Mouse (Mus musculus) G1E (cell line): Measurements from ENCODE around the gene Sprr2f. TPM values are rescaled to one million over a fixed set of nuclear protein-coding genes. Genes with fewer than 3 reads are reported as not detected.

Experiments
- ATAC-seq: 2 replicates; pipeline ENCODE4 v1.8.0; 2016; ENCODE audit warnings: mild to moderate bottlenecking; ENCODE audit not compliant: insufficient number of reproducible peaks, poor library complexity, low FRiP score, severe bottlenecking; ENCODE audit errors: extremely low read depth
- DNase-seq: peaks from one replicate; pipeline ENCODE4 v3.0.0; 2012; ENCODE audit warnings: low spot score
- H3K27me3 ChIP-seq: 2 replicates; pipeline ENCODE4 v1.6.1; 2012; ENCODE audit warnings: mild to moderate bottlenecking, low read length, inconsistent platforms; ENCODE audit not compliant: insufficient read depth
- H3K36me3 ChIP-seq: replicated peaks from 2 replicates; pipeline ENCODE3; 2012; ENCODE audit warnings: mild to moderate bottlenecking, inconsistent platforms
- H3K4me1 ChIP-seq: 2 replicates; pipeline ENCODE4 v1.6.1; 2012; ENCODE audit warnings: low read depth, low read length, inconsistent platforms, mixed read lengths; ENCODE audit not compliant: insufficient read depth
- H3K4me3 ChIP-seq: 2 replicates; pipeline ENCODE4 v1.5.1; 2012; ENCODE audit warnings: low read depth, mild to moderate bottlenecking, inconsistent platforms, low read length, moderate library complexity, mixed read lengths
- H3K9me3 ChIP-seq: replicated peaks from 2 replicates; pipeline ENCODE4 v1.6.1; 2012; ENCODE audit warnings: inconsistent platforms
- CTCF ChIP-seq: IDR thresholded peaks from 2 replicates; pipeline ENCODE4 v1.5.1; 2012; ENCODE audit warnings: low read depth, low read length, inconsistent platforms, mixed read lengths
- GATA1 ChIP-seq: IDR thresholded peaks from 2 replicates; pipeline ENCODE4 v1.6.1; 2012; ENCODE audit warnings: borderline replicate concordance, low read length, inconsistent platforms, mixed read lengths
- GATA2 ChIP-seq: IDR thresholded peaks from 2 replicates; pipeline ENCODE4 v1.6.1; 2012; ENCODE audit warnings: low read depth, low read length, inconsistent platforms, borderline replicate concordance
- POLR2AphosphoS5 ChIP-seq: IDR thresholded peaks from 2 replicates; pipeline ENCODE4 v1.6.1; 2012; ENCODE audit warnings: low read depth, low read length, inconsistent platforms; ENCODE audit not compliant: insufficient replicate concordance
- TAL1 ChIP-seq: conservative IDR thresholded peaks from 2 replicates; pipeline ENCODE4 v1.6.1; 2012; ENCODE audit warnings: low read depth, low read length, inconsistent platforms, mixed read lengths
- polyA plus RNA-seq: library from polyadenylated mRNA; stranded (reverse); fragments of >175 nt; gene quantifications from 2 replicates; pipeline ENCODE4 v1.2.3, GENCODE M21; 2012
- total RNA-seq, 2 experiments: library from RNA; stranded (forward) in 1 of 2; stranded (reverse) in 1 of 2; fragments of 200-1000 nt in 1 of 2; fragments of >200 nt in 1 of 2; fragmentation: Nextera tagmentation in 1 of 2; gene quantifications; 2 replicates each; pipeline ENCODE4 v1.2.3; 2014 to 2017

Sprr2f gene
- total and polyA plus RNA-seq, 3 experiments, result not detected

DNA sequence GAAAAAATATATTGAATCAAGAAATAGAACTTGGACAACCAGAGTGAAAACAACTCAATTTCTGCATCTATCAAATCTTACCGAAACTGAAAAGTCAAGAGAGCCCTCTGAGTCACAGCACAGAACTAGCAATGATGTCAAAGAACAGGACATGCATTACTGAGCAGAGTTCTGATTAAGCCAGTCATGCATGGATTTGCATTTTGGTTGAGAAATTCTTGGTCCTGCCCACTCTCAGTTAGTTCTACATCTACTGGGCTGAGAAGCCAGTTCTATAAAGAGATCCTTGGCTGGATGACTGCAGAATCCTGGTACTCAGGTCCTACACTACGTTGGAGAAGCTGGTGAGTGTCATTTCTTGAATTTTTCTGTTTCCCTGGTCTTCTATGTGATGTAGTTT is 8.6 kb downstream of the Sprr2f start:
- ATAC-seq, result no peak
- Histone ChIP-seq H3K27me3 (no peaks in the 10 kb centered on the region), H3K4me1 (no peaks in the 10 kb centered on the region)

DNA sequence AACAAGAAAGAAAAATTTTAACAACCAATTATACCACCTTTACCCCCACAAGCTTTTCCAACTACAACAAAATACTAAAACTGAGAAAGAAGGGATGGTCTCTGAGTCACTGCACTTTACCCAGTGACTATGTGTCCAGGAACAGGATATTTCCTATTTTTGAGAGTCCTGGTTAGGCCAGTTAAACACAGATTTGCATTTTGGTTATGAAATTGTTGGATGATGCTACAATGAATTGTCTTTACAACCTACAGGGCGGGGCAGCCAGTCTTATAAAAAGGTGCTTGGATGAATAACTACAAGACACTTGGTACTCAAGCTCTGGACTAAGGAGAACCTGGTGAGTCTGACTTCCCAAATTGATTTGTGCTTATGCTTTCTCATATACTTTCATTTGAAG is 20.4 kb downstream of the Sprr2f start, which contains the start of gene Sprr2h:
Gene Sprr2h, plus strand, starts transcription at position 301 of the 400 bp plus-strand sequence.
- DNase-seq, result no peak
- H3K36me3 ChIP-seq, result no peaks in the 10 kb centered on the region
- H3K4me3 ChIP-seq, result no peak within 1 kb of the TSS
- no peaks in the 10 kb centered on the region for H3K4me1 ChIP-seq
- H3K27me3 ChIP-seq, result no peaks in the 10 kb centered on the region
- ATAC-seq, result no peak
- 0 out of 2 replicates have a peak, but pooled peaks cover 3% of the 10 kb centered on the region for H3K9me3 ChIP-seq
- no peak for TF ChIP-seq POLR2AphosphoS5
- no peak for TF ChIP-seq GATA1
- TF ChIP-seq TAL1, result no peak
- no peak for TF ChIP-seq CTCF
- no peak for TF ChIP-seq GATA2

More for the DNA sequence above, 8.6 kb downstream of the Sprr2f start:
- TF ChIP-seq TAL1 (no peak), POLR2AphosphoS5 (no peak), GATA1 (no peak), GATA2 (no peak), CTCF (no peak)
- DNase-seq, result no peak
- peaks cover 3% of the 10 kb centered on the region; the same call in 1 of the 2 replicates for H3K9me3 ChIP-seq
- H3K36me3 ChIP-seq, result no peaks in the 10 kb centered on the region
- no peak overlapping the region for H3K4me3 ChIP-seq

DNA sequence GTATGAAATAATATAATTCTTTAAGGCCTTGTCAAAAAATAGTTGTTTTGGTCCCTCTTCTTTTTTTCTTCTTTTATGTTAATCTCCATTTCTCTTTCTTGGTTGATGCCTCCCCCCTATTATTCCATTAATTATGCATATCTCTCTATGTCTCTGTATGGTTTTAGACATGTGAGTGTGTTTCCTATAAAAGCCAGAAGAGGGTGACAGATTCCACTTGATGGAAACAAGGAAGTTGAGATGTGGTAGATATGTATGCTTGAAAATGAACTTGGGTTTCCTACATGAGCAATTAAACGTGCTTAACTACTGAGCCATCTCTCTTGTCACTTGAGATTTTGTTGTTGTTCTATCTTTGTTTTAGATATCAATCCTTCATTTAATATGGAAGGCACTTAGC is 29.3 kb downstream of the Sprr2f start:
- Histone ChIP-seq H3K36me3 (no peaks in the 10 kb centered on the region), H3K27me3 (no peaks in the 10 kb centered on the region), H3K9me3 (no peaks in the 10 kb centered on the region), H3K4me3 (no peak overlapping the region), H3K4me1 (no peaks in the 10 kb centered on the region)
- no peak for TF ChIP-seq POLR2AphosphoS5
- TF ChIP-seq TAL1, result no peak
- TF ChIP-seq GATA1, result no peak
- TF ChIP-seq CTCF, result no peak
- TF ChIP-seq GATA2, result no peak
- DNase-seq, result no peak
- ATAC-seq, result no peak

GRCm38 (mm10) chr3:92407691-92408090 is 42.7 kb downstream of the Sprr2f start, which contains the start of gene Sprr2i:
Sprr2i (plus strand) TSS chr3:92407991.
- no peaks in the 10 kb centered on the region for H3K36me3 ChIP-seq
- TF ChIP-seq GATA1, result no peak
- no peak for TF ChIP-seq GATA2
- TF ChIP-seq POLR2AphosphoS5, result no peak
- no peak for TF ChIP-seq TAL1
- TF ChIP-seq CTCF, result no peak

More at GRCm38 (mm10) chr3:92407691-92408090, 42.7 kb downstream of the Sprr2f start, which contains the start of gene Sprr2i:
- DNase-seq (no peak), ATAC-seq (no peak)
- no peaks in the 10 kb centered on the region for H3K4me1 ChIP-seq
- H3K9me3 ChIP-seq, result peaks cover 3% of the 10 kb centered on the region
- no peak within 1 kb of the TSS for H3K4me3 ChIP-seq
- no peaks in the 10 kb centered on the region for H3K27me3 ChIP-seq

Other genes with a start within 250 kb of the Sprr2f start
Only the 20 nearest of the 21 such genes appear.
- not detected in 2 replicates for gene Prr9, start 241.2 kb upstream of the Sprr2f start, total RNA-seq (2014; fragmentation: Nextera tagmentation)
- gene Prr9, start 241.2 kb upstream of the Sprr2f start, total RNA-seq (2017), result 0.22 TPM in 1 of 2 replicates, not detected in the other
- gene Prr9, start 241.2 kb upstream of the Sprr2f start, polyA plus RNA-seq, result not detected in 2 replicates
- gene Lelp1, start 222.4 kb upstream of the Sprr2f start, total RNA-seq (2014; fragmentation: Nextera tagmentation), result not detected in 2 replicates
- gene Lelp1, start 222.4 kb upstream of the Sprr2f start, total RNA-seq (2017), result not detected in 2 replicates
- not detected in 2 replicates for gene Lelp1, start 222.4 kb upstream of the Sprr2f start, polyA plus RNA-seq
- gene Sprr2a1, start 149.4 kb upstream of the Sprr2f start, total RNA-seq (2014; fragmentation: Nextera tagmentation), result not detected in 2 replicates
- gene Sprr2a1, start 149.4 kb upstream of the Sprr2f start, total RNA-seq (2017), result not detected in 2 replicates
- not detected in 2 replicates for gene Sprr2a1, start 149.4 kb upstream of the Sprr2f start, polyA plus RNA-seq
- not detected in 2 replicates for gene Sprr2a2, start 149.3 kb upstream of the Sprr2f start, total RNA-seq (2014; fragmentation: Nextera tagmentation)
- 0.12 and 0.60 TPM in 2 replicates for gene Sprr2a2, start 149.3 kb upstream of the Sprr2f start, total RNA-seq (2017)
- gene Sprr2a2, start 149.3 kb upstream of the Sprr2f start, polyA plus RNA-seq, result not detected in 2 replicates
- not detected in 2 replicates for gene Sprr2a3, start 79.8 kb upstream of the Sprr2f start, total RNA-seq (2014; fragmentation: Nextera tagmentation)
- gene Sprr2a3, start 79.8 kb upstream of the Sprr2f start, total RNA-seq (2017), result 0.11 and 0.23 TPM in 2 replicates
- not detected in 2 replicates for gene Sprr2a3, start 79.8 kb upstream of the Sprr2f start, polyA plus RNA-seq
- not detected in 2 replicates for gene Sprr2b, start 48.6 kb upstream of the Sprr2f start, total RNA-seq (2014; fragmentation: Nextera tagmentation)
- not detected in 2 replicates for gene Sprr2b, start 48.6 kb upstream of the Sprr2f start, total RNA-seq (2017)
- gene Sprr2b, start 48.6 kb upstream of the Sprr2f start, polyA plus RNA-seq, result not detected in 2 replicates
- not detected in 2 replicates for gene Sprr2d, start 26.0 kb upstream of the Sprr2f start, total RNA-seq (2014; fragmentation: Nextera tagmentation)
- not detected in 2 replicates for gene Sprr2d, start 26.0 kb upstream of the Sprr2f start, total RNA-seq (2017)
- gene Sprr2d, start 26.0 kb upstream of the Sprr2f start, polyA plus RNA-seq, result not detected in 2 replicates
- gene Sprr2e, start 13.0 kb upstream of the Sprr2f start, total RNA-seq (2014; fragmentation: Nextera tagmentation), result not detected in 2 replicates
- gene Sprr2e, start 13.0 kb upstream of the Sprr2f start, total RNA-seq (2017), result not detected in 2 replicates
- not detected in 2 replicates for gene Sprr2e, start 13.0 kb upstream of the Sprr2f start, polyA plus RNA-seq
- not detected in 2 replicates for gene Sprr2h, start 20.5 kb downstream of the Sprr2f start, total RNA-seq (2014; fragmentation: Nextera tagmentation)
- not detected in 2 replicates for gene Sprr2h, start 20.5 kb downstream of the Sprr2f start, total RNA-seq (2017)
- not detected in 2 replicates for gene Sprr2h, start 20.5 kb downstream of the Sprr2f start, polyA plus RNA-seq
- not detected in 2 replicates for gene Sprr2i, start 42.8 kb downstream of the Sprr2f start, total RNA-seq (2014; fragmentation: Nextera tagmentation)
- gene Sprr2i, start 42.8 kb downstream of the Sprr2f start, total RNA-seq (2017), result not detected in 2 replicates
- gene Sprr2i, start 42.8 kb downstream of the Sprr2f start, polyA plus RNA-seq, result not detected in 2 replicates
- gene Sprr2j-ps, start 52.9 kb downstream of the Sprr2f start, total RNA-seq (2014; fragmentation: Nextera tagmentation), result not detected in 2 replicates
- gene Sprr2j-ps, start 52.9 kb downstream of the Sprr2f start, total RNA-seq (2017), result not detected in 2 replicates
- gene Sprr2j-ps, start 52.9 kb downstream of the Sprr2f start, polyA plus RNA-seq, result not detected in 2 replicates
- gene Gm9774, start 64.2 kb downstream of the Sprr2f start, total RNA-seq (2014; fragmentation: Nextera tagmentation), result 3.7 and 4.9 TPM in 2 replicates
- 1.5 and 1.9 TPM in 2 replicates for gene Gm9774, start 64.2 kb downstream of the Sprr2f start, total RNA-seq (2017)
- 13.1 and 22.5 TPM in 2 replicates for gene Gm9774, start 64.2 kb downstream of the Sprr2f start, polyA plus RNA-seq
- gene Sprr2k, start 67.4 kb downstream of the Sprr2f start, total RNA-seq (2014; fragmentation: Nextera tagmentation), result not detected in 2 replicates
- 0.33 and 0.46 TPM in 2 replicates for gene Sprr2k, start 67.4 kb downstream of the Sprr2f start, total RNA-seq (2017)
- not detected in 2 replicates for gene Sprr2k, start 67.4 kb downstream of the Sprr2f start, polyA plus RNA-seq
- not detected in 2 replicates for gene Sprr1b, start 73.6 kb downstream of the Sprr2f start, total RNA-seq (2014; fragmentation: Nextera tagmentation)
- not detected in 2 replicates for gene Sprr1b, start 73.6 kb downstream of the Sprr2f start, total RNA-seq (2017)
- gene Sprr1b, start 73.6 kb downstream of the Sprr2f start, polyA plus RNA-seq, result not detected in 2 replicates
- gene Sprr3, start 93.5 kb downstream of the Sprr2f start, total RNA-seq (2014; fragmentation: Nextera tagmentation), result not detected in 2 replicates
- 0.11 TPM in 1 of 2 replicates, not detected in the other for gene Sprr3, start 93.5 kb downstream of the Sprr2f start, total RNA-seq (2017)
- gene Sprr3, start 93.5 kb downstream of the Sprr2f start, polyA plus RNA-seq, result not detected in 2 replicates
- not detected in 2 replicates for gene Sprr1a, start 120.7 kb downstream of the Sprr2f start, total RNA-seq (2014; fragmentation: Nextera tagmentation)
- 0.23 TPM in 1 of 2 replicates, not detected in the other for gene Sprr1a, start 120.7 kb downstream of the Sprr2f start, total RNA-seq (2017)
- gene Sprr1a, start 120.7 kb downstream of the Sprr2f start, polyA plus RNA-seq, result not detected in 2 replicates
- gene Sprr4, start 135.3 kb downstream of the Sprr2f start, total RNA-seq (2014; fragmentation: Nextera tagmentation), result not detected in 2 replicates
- gene Sprr4, start 135.3 kb downstream of the Sprr2f start, total RNA-seq (2017), result not detected in 2 replicates
- not detected in 2 replicates for gene Sprr4, start 135.3 kb downstream of the Sprr2f start, polyA plus RNA-seq
- not detected in 2 replicates for gene 2310046K23Rik, start 169.3 kb downstream of the Sprr2f start, total RNA-seq (2014; fragmentation: Nextera tagmentation)
- gene 2310046K23Rik, start 169.3 kb downstream of the Sprr2f start, total RNA-seq (2017), result not detected in 2 replicates
- not detected in 2 replicates for gene 2310046K23Rik, start 169.3 kb downstream of the Sprr2f start, polyA plus RNA-seq
- not detected in 2 replicates for gene Ivl, start 208.5 kb downstream of the Sprr2f start, total RNA-seq (2014; fragmentation: Nextera tagmentation)
- 0.11 TPM in 1 of 2 replicates, not detected in the other for gene Ivl, start 208.5 kb downstream of the Sprr2f start, total RNA-seq (2017)
- not detected in 2 replicates for gene Ivl, start 208.5 kb downstream of the Sprr2f start, polyA plus RNA-seq
- not detected in 2 replicates for gene Smcp, start 223.8 kb downstream of the Sprr2f start, total RNA-seq (2014; fragmentation: Nextera tagmentation)
- not detected in 2 replicates for gene Smcp, start 223.8 kb downstream of the Sprr2f start, total RNA-seq (2017)
- gene Smcp, start 223.8 kb downstream of the Sprr2f start, polyA plus RNA-seq, result not detected in 2 replicates